Mouse (Mus musculus) small intestine, adult 2 months (tissue): ENCODE results near the gene Dot1l. TPM values are rescaled to one million over a fixed set of nuclear protein-coding genes. Genes with fewer than 3 reads are reported as not detected.

Experiments used
- H3K27ac ChIP-seq: fragments of 200-500 bp; 2 replicates; pipeline ENCODE4 v1.5.1; 2012; ENCODE audit warnings: low read depth, low read length, control low read depth, inconsistent platforms; ENCODE audit not compliant: insufficient read depth
- H3K27me3 ChIP-seq: fragments of 200-500 bp; 2 replicates; pipeline ENCODE4 v1.6.1; 2012; ENCODE audit warnings: mild to moderate bottlenecking, moderate library complexity, low read length, inconsistent platforms; ENCODE audit not compliant: control insufficient read depth, insufficient read depth
- H3K36me3 ChIP-seq: fragments of 200-500 bp; 2 replicates; pipeline ENCODE4 v1.6.1; 2012; ENCODE audit warnings: mild to moderate bottlenecking, low read length, control low read depth, inconsistent platforms; ENCODE audit not compliant: control insufficient read depth, insufficient read depth
- H3K4me1 ChIP-seq: fragments of 200-500 bp; 2 replicates; pipeline ENCODE4 v1.6.1; 2012; ENCODE audit warnings: low read length, inconsistent platforms, mixed read lengths; ENCODE audit not compliant: control insufficient read depth, insufficient read depth, insufficient read length
- H3K4me3 ChIP-seq: fragments of 200-500 bp; 2 replicates; pipeline ENCODE4 v1.5.1; 2012; ENCODE audit warnings: low read depth, mild to moderate bottlenecking, control low read depth, inconsistent platforms, low read length, moderate library complexity
- CTCF ChIP-seq: fragments of 200-500 bp; IDR thresholded peaks from 2 replicates; pipeline ENCODE4 v1.5.1; 2012; ENCODE audit warnings: low read depth, mild to moderate bottlenecking, control low read depth, inconsistent platforms, low read length, moderate library complexity, mixed read lengths; ENCODE audit not compliant: insufficient replicate concordance, insufficient read length; ENCODE audit errors: extremely low read depth
- POLR2A ChIP-seq: fragments of 200-500 bp; IDR thresholded peaks from 2 replicates; pipeline ENCODE4 v1.6.1; 2012; ENCODE audit warnings: low read depth, mild to moderate bottlenecking, control low read depth, inconsistent platforms, low read length, moderate library complexity
- WGBS: fragments of 180-500 bp; shearing (Covaris S2); methylation state at CpG from one replicate; pipeline ENCODE4 v1.1.7; 2018; 5-methylcytosine and 5-hydroxymethylcytosine counted together
- polyA plus RNA-seq: library from polyadenylated mRNA; depleted of rRNA; stranded (reverse); fragments of >200 nt; gene quantifications from 2 replicates; pipeline ENCODE4 v1.2.3, GENCODE M21; 2012

Gene Dot1l
- polyA plus RNA-seq, 1 experiment: 83.7 TPM

DNA sequence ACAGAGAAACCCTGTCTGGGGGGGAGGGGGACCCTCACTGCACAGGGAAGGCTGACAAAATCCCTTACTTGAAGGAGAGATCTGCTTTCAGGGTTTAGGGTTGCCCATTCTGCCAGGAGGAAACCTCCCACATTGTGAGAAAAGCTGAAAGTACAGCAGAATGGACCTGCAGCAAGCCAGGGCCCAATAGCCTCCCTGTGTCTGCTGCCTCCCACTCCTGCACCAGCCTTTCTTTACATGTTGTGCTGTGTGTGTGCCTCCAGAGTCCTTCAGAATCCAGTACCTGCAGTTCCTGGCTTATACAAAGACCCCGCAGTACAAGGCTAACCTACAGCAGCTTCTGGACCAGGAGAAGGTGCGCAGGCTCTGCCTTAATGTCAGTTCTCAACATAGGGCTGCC is 29.3 kb downstream of the Dot1l start:
- WGBS: 100% methylated on average over 2 of the region's 2 CpGs
- no peak for TF ChIP-seq POLR2A
- no peak for TF ChIP-seq CTCF
- Histone ChIP-seq H3K27ac (no peak overlapping the region), H3K4me1 (no peaks in the 10 kb centered on the region), H3K27me3 (no peaks in the 10 kb centered on the region), H3K4me3 (no peak overlapping the region), H3K36me3 (peaks cover 92% of the 10 kb centered on the region)

DNA sequence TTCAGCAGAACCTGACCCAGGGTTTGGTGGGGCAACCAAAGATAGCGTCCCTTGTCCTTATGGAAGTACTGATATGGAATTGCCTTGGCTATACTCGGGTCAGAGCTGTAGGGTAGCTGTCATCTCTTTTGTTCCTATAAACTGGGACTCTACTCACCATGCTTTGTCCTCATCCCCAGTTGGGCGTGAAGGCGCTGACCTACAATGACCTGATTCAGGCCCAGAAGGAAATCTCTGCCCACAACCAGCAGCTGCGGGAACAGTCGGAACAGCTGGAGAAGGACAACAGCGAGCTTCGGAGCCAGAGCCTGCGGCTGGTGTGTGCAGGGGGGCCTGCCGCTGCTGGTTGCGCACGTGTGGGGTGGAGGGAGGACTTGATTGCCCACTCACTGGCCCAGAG is 29.9 kb downstream of the Dot1l start:
- Histone ChIP-seq H3K4me1 (no peaks in the 10 kb centered on the region), H3K4me3 (no peak overlapping the region), H3K27me3 (no peaks in the 10 kb centered on the region), H3K27ac (no peak overlapping the region), H3K36me3 (peaks cover 91% of the 10 kb centered on the region)
- WGBS: 90% methylated on average over 12 of the region's 12 CpGs
- no peak for TF ChIP-seq CTCF
- TF ChIP-seq POLR2A: no peak

DNA sequence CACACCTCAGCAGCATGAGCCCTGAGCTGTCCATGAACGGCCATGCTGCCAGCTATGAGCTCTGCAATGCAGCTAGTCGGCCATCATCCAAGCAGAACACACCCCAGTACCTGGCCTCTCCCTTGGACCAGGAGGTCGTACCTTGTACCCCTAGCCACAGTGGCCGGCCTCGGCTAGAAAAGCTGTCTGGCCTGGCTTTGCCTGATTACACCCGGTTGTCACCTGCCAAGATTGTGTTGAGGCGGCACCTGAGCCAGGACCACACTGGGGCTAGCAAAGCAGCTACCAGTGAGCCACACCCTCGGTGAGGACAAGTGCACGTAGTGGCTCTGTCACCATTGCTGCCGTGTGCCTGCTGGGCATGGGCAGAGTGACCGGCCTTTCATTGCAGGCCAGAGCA is 31.0 kb downstream of the Dot1l start:
- TF ChIP-seq POLR2A (no peak), CTCF (no peak)
- 87% methylated on average over 11 of the region's 11 CpGs for WGBS
- no peaks in the 10 kb centered on the region for H3K27me3 ChIP-seq
- peaks cover 92% of the 10 kb centered on the region for H3K36me3 ChIP-seq
- H3K4me1 ChIP-seq: no peaks in the 10 kb centered on the region; the same call in 1 of the 2 replicates
- no peak overlapping the region for H3K4me3 ChIP-seq
- H3K27ac ChIP-seq: no peak overlapping the region

DNA sequence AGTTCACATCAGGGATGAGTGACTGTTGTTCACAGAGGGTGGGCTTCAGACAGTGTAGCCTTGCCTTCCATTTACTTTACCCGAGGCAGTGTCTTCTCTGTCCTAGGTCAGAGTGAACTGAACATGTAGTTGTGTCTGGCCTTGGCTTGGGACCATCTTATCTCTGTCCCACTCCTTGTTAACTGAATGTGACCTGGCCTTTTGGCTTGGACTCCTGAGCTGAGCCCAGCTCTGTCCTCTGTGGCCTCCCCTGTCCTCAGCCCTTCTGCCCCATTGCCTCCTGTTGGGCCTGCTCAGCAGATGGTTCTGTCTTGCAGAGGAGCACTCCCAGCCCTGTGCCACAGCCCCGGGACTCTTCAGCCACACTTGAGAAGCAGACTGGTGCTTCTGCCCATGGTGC is 32.5 kb downstream of the Dot1l start:
- Histone ChIP-seq H3K27me3 (no peaks in the 10 kb centered on the region), H3K4me3 (no peak overlapping the region), H3K27ac (no peak overlapping the region), H3K4me1 (no peaks in the 10 kb centered on the region; the same call in 1 of the 2 replicates), H3K36me3 (peaks cover 93% of the 10 kb centered on the region)
- WGBS: 74% methylated on average over 2 of the region's 2 CpGs
- no peak for TF ChIP-seq POLR2A
- TF ChIP-seq CTCF: no peak

DNA sequence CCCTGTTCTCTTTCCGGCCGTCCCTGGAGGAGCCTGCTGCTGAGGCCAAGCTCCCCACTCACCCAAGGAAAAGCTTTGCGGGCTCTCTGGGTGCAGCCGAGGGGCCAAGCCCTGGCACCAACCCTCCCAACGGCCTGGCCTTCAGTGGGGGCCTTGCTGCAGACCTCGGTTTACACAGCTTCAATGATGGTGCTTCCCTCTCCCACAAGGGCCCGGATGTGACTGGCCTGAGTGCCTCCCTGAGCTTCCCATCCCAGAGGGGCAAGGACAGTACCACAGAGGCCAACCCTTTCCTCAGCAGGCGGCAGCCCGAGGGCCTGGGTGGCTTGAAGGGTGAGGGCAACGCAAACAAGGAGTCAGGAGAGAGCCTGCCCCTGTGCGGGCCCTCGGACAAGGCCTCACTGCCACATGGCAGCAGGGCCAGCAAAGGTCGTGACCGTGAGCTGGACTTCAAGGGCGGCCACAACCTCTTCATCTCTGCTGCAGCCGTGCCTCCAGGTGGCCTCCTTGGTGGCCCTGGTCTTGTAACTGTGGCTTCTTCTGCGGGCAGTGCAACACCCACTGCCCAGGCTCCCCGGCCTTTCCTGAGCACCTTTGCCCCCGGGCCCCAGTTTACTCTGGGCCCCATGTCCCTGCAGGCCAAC is 35.9 kb downstream of the Dot1l start:
- Histone ChIP-seq H3K27me3 (no peaks in the 10 kb centered on the region), H3K4me3 (no peak overlapping the region), H3K4me1 (no peaks in the 10 kb centered on the region; the same call in 1 of the 2 replicates), H3K36me3 (peaks cover 81% of the 10 kb centered on the region), H3K27ac (no peak overlapping the region)
- TF ChIP-seq POLR2A (no peak), CTCF (no peak)
- WGBS: 89% methylated on average over 19 of the region's 19 CpGs

DNA sequence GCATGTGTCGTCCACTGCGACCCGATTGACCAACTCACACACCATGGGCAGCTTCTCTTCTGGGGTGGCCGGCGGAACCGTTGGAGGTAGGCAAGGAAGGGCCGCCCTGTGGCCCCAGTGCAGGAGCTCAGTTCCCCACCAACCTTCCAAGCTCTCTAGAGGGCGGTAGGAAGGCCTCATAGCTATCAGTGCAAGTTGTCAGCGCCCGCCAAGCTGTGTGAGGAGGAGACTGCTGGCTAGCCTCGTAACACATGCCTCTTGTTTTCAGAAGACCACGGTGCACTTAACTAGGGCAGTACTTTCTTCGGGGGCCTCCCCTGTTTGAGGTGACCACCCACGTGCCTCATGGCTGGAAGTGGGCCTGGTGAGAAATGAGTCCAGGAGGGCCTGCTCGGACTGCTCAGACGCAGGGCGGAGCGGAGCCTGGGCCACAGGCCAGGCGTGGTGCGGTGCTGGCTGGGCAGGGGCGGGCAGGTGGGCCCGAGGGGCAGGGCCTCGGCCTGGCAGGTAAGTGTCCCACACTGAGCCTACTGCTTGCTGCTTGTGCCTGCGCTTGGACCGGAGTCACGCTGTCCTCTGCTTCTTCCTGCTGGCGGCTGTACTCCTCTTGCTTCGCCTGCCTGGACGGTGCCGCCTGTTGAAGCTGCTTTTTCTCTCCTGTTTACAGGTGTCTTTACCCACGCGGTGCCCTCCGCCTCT is 36.6 kb downstream of the Dot1l start:
- Histone ChIP-seq H3K4me1 (no peaks in the 10 kb centered on the region; the same call in 1 of the 2 replicates), H3K27me3 (no peaks in the 10 kb centered on the region), H3K4me3 (no peak overlapping the region), H3K27ac (no peak overlapping the region), H3K36me3 (peaks cover 77% of the 10 kb centered on the region)
- 83% methylated on average over 33 of the region's 33 CpGs for WGBS
- TF ChIP-seq POLR2A (no peak), CTCF (no peak)

DNA sequence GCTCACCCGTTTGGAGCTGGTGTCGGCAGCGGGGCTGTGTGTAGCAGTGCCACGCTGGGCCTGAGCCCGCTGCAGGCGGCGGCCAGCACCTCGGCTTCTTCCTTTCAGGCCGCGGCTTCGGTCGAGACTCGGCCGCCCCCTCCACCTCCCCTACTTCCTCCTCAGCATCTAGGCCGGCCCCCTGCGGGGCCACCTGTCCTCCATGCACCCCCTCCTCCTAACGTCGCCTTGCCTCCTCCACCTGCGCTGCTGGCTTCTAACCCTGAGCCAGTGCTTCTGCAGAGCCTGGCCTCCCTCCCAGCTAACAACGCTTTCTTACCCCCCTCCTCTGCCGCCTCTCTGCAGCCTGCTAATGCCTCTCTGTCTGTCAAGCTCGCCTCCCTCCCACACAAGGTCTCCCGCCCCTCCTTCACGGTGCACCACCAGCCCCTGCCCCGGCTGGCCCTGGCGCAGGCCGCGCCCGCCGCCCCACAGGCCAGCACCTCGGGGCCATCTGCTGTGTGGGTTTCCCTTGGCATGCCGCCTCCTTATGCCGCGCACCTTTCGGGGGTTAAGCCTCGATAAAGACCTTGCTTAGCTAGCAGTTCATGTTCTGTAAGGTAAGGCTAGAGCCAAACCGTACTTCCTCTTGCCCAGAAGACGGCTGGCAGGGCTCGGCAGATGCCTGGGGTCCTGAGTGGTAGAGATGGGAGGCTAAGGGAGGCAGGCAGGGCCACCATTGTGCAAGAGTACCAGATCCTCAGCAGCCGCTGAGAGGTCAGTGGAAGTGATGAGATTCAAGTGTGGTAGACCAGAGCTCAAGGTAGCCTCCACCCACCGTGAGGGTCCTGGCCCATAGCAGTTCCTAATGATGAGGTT is 37.4 kb downstream of the Dot1l start:
- 66% methylated on average over 41 of the region's 41 CpGs for WGBS
- peaks cover 71% of the 10 kb centered on the region for H3K36me3 ChIP-seq
- H3K27me3 ChIP-seq: no peaks in the 10 kb centered on the region
- H3K27ac ChIP-seq: no peak overlapping the region
- H3K4me3 ChIP-seq: peak overlapping the region; percentile 24; the same call in 1 of the 2 replicates
- no peak for TF ChIP-seq POLR2A
- TF ChIP-seq CTCF: no peak
- no peaks in the 10 kb centered on the region; the same call in 1 of the 2 replicates for H3K4me1 ChIP-seq
